Mouse (Mus musculus): ENCODE results near the gene Eid2.
"Not testable (repeated sequence)": the region's sequence is repeated elsewhere in the genome, so short reads cannot be mapped to it uniquely, and the experiment has no call there.

DNA sequence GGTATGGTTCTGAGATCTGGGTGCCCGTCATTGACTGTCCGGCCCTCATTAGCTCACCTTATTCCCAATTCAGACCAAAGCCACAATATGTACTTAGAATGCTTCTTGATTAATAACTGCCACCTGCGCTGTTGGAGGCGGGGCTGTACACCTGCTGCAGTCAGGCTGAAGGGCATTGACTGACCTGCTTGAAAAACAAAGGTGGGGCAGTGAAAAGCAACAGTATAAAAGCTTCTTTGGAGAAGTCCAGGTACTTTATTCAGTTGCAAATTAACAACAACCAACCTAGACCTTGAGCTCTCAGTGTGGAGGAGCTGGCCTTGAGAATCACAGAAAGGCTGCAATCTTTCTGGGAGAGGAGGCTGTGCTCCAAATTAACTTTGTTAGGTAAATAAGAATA lies 40.3 kb upstream of the Eid2 start:
- TF ChIP-seq CTCF (IDR thresholded peaks at IDR 0.05; ENCODE audit: control insufficient read depth, insufficient read depth, insufficient replicate concordance, low read depth, low read length); POLR2A (IDR thresholded peaks at IDR 0.05; ENCODE audit: control insufficient read depth, low read depth, low read length): not testable (repeated sequence)
